Mouse (Mus musculus): ENCODE data around the gene Vsig10.
"Not testable (repeated sequence)": the region's sequence is repeated elsewhere in the genome, so short reads cannot be mapped to it uniquely, and the experiment has no call there.

The Vsig10 gene

GRCm38 (mm10) chr5:117318741-117319629, at the start of gene Vsig10:
Gene Vsig10 (plus strand): TSS chr5:117319083.
- in situ Hi-C loops (cut with MboI, MseI), result loop anchor here (10.0 kb wide), 1 partner anchor 176 kb away; no protein-coding TSS in a partner anchor

DNA sequence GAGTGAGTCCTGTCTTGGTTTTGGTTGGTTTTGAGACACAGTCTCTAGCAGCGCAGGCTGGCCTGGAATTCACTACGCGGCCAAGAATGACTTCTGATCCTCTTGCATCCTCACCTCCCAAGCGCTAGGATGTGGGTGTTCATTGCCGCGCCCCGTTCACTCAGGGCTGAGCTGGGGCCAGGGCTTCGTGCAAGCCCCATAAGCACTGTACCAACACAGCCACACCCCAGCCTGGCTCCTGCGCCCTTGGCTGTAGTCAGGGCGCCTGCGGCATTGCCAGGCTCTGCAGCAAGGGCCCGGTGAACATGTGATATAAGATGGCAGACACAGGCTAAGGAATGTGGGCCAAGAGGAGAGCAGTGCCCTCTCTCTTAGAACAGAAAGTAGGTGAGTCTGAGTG, 49.5 kb upstream of the Vsig10 start:
- in situ Hi-C loops (cut with MboI, MseI), result no loop called here

DNA sequence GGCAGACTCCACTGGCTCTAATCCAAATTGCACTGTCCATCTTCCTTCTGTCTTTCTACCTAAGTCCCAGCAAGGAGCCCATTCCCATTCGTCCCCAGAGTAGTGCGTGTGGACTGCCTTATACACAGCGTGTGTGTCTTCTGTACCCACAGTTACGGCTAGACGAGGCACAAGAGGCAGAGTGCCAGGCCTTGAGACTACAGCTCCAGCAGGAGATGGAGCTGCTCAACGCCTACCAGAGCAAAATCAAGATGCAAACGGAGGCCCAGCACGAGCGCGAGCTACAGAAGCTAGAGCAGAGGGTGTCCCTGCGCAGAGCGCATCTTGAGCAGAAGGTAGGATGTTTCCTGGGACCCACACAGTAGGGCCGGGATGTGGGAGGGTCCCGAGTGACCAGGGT, 46.9 kb upstream of the Vsig10 start:
- in situ Hi-C loops (cut with MboI, MseI), result no loop called here

DNA sequence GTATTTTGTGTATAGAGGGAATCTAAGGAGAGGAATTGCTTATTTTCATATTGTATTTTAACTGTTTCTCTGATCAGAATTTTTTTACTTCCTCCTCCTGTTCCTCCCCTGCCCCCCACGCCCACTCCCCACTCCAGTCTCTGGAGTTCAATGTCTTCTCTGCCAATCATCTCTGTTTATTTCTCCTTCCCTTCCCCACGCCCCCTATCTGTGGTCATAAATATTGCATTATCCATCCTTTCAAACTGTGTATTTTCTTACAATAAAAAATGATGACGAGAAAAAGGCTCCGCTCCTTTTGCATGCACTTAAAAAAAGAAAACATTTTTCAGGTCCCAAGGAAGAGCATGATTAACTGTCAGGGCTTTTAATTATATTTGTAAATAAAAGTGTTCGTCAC, 44.1 kb upstream of the Vsig10 start:
- in situ Hi-C loops (cut with MboI, MseI), result no loop called here

DNA sequence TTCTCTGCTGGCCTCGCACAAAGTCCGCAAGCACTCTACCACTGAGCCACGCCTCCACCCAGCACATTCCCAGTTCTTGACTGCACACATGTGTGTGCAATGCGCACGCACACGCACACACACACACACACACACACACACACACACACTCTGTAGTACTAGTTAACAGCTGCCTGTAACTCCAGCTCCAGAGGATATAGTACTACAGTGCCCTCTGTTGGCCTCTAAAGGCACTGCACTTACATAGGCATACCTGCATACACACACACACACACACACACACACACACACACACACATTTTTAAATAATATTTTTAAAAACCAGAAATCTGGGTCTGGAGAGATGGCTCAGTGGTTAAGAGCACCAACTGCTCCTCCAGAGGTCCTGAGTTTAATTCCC, 41.1 kb upstream of the Vsig10 start:
- in situ Hi-C loops (cut with MboI, MseI), result no loop called here

DNA sequence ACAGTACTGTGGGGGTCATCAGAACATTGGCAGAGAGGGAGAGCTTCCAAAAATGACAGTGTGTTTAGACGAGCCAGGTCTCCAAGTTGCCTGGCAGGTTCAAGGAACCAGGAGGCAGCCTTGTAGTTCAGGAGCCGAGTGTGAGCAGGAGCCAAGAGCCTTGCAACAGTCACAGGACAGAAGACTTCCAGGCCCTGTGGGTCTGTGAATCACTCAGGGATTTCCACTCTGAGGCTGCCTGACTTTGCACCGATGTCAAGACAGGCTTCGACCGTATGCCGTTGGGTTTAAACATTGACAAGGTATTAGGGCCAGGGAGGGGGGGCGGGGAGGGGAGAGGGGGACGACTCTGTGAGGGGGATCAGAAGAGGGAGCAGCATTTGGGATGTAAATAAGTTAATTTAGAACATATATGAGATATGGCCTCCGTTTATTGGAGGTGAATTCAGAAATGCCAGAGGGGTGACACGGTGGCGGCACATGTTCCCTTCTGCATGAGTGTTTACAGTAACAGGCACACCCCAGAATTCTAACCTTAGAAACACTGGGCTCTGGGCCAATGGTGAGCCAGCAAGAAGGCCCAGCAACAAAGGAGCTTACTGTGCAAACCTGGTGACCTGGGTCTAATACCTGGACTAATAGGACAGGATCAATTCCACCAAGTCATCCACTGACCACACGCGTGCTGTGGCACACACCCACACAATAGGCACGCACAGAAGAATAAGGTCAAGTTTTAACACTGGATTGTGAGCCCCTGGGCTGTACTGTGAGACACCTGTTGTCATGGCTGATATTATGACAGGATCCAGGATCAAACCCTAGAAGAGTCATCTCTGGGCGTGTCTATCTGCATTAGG, 39.8 kb upstream of the Vsig10 start:
- in situ Hi-C loops (cut with MboI, MseI), result no loop called here

DNA sequence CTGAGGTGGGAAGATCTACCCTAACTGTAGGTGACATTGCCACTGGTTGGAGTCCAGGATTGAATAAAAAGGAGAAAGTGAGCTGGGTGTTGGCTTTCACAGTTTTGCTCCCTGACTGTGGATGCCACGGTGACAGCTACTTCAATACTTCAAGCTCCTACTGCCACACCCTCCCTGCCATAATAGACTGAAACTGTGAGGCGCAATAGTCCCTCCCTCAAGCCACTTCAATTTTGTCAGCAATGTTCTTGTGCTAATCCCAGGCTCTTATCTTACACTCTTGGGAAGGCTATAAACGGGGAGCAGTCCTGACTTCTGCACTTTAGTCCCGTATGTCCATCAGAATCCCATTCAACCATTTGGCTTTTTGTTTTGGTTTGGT, 39.2 kb upstream of the Vsig10 start:
- in situ Hi-C loops (cut with MboI, MseI), result loop anchor here (10.0 kb wide), 1 partner anchor 155 kb away; the partner anchor contains the start of gene Taok3

DNA sequence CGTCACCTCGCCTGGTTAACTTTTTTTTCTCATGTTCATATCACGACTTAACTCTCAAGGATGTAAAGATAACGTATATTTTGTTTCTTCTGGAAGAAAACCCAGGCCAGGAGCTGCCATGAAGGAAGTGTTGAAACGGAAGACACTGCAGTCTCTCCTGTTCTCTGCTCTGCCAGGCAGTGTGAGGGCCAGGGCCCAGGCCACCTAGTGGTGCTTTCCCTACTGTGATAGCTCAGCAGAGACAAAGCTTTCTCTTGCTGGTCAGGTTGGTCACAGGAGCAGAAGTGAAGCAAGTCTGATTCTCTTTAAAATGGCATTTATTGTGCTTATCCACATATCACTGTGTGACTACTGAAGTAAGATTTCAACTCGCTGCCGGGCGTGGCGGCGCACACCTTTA, 37.3 kb upstream of the Vsig10 start:
- in situ Hi-C loops (cut with MboI, MseI), result loop anchor here (10.0 kb wide), 1 partner anchor 157 kb away; the partner anchor contains the start of gene Taok3

- in situ Hi-C loops (cut with MboI, MseI), result loop anchor here (10.0 kb wide), 1 partner anchor 158 kb away; the partner anchor contains the start of gene Taok3
Observed at GRCm38 (mm10) chr5:117282360-117282759, 36.5 kb upstream of the Vsig10 start.

- in situ Hi-C loops (cut with MboI, MseI), result loop anchor here (10.0 kb wide), 1 partner anchor 159 kb away; the partner anchor contains the start of gene Taok3
Observed at GRCm38 (mm10) chr5:117284029-117284428, 34.9 kb upstream of the Vsig10 start.

DNA sequence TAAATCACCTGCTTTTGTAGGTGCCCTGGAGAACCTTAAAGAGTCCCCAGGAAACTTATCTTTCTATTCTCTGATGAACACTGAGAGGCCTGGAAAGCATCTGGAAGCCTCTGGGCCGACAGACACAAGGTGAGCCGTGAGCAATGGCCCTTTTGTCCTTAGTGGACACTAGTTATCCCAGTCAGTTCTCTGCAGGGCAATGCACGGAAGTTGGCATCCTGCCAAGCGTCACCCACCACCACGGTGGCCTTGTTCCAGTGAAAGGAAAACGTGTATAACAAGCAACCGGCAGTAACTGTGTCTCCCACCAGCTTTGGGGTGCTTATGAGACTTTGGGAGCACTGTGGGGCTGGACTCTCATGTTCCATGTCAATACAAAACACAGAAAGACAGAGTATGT, 34.2 kb upstream of the Vsig10 start:
- in situ Hi-C loops (cut with MboI, MseI), result loop anchor here (10.0 kb wide), 1 partner anchor 160 kb away; the partner anchor contains the start of gene Taok3

- in situ Hi-C loops (cut with MboI, MseI), result loop anchor here (10.0 kb wide), 1 partner anchor 160 kb away; the partner anchor contains the start of gene Taok3
Observed at GRCm38 (mm10) chr5:117285266-117285665, 33.6 kb upstream of the Vsig10 start.

GRCm38 (mm10) chr5:117286286-117286685, 32.6 kb upstream of the Vsig10 start:
- in situ Hi-C loops (cut with MboI, MseI), result loop anchor here (10.0 kb wide), 1 partner anchor 161 kb away; the partner anchor contains the start of gene Taok3

DNA sequence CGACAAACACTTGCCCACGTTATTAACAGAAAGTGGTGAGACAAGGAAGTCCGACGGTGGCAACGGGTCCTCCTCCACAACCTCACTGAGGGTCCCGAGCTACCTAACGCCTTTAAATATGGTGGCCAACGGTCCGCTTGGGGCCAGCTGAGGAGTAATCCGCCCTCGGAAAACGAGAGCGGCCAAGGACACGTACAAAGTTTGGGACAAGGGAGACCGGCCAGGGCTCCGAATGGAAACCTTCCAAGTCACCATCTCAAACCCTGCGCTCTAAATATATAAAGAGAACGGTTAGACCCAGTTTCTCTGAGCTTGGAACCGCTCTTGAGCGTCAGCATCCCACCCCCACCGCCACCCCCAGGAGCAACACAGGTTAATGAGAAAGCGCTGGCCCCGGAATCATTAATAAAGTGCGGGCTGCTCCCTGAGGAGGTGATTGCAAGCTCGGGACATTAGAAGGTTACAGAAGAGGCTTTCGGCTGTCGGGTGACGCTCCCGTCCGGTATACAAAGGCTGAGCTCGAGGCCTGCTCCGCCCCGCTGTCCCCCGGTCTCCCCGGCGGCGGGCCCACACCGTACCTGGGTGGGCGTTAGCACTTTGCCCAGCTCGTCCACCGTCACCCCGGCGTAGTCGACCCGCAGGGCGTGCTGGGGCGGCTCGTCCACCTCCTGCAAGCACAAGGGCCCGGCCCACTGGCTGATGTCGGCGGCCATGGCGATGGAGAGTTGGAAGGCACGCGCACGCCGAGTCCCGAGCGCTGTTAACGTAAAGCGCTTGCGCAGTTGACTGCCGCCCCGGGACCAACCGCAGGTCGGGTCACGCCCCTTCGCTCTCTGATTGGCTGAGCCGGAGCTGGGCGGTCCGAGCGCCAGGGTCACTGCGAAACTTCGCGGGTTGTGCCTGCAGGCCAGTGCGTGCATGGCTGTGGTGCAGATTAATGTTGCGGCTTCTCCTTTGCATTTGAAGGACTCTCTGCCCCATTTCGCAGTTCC, 31.8 kb upstream of the Vsig10 start, which contains the start of gene Pebp1:
TSS of gene Pebp1 (minus strand) at position 795 of the 992 bp plus-strand sequence.
- in situ Hi-C loops (cut with MboI, MseI), result loop anchor here (10.0 kb wide), 1 partner anchor 162 kb away; the partner anchor contains the start of gene Taok3

GRCm38 (mm10) chr5:117289646-117290045, 29.2 kb upstream of the Vsig10 start:
- in situ Hi-C loops (cut with MboI, MseI), result loop anchor here (10.0 kb wide), 1 partner anchor 165 kb away; the partner anchor contains the start of gene Taok3

- in situ Hi-C loops (cut with MboI, MseI), result no loop called here
Observed at GRCm38 (mm10) chr5:117290081-117290480, 28.8 kb upstream of the Vsig10 start.

GRCm38 (mm10) chr5:117291312-117291711, 27.6 kb upstream of the Vsig10 start:
- in situ Hi-C loops (cut with MboI, MseI), result no loop called here

GRCm38 (mm10) chr5:117292547-117292946, 26.3 kb upstream of the Vsig10 start:
- in situ Hi-C loops (cut with MboI, MseI), result no loop called here

DNA sequence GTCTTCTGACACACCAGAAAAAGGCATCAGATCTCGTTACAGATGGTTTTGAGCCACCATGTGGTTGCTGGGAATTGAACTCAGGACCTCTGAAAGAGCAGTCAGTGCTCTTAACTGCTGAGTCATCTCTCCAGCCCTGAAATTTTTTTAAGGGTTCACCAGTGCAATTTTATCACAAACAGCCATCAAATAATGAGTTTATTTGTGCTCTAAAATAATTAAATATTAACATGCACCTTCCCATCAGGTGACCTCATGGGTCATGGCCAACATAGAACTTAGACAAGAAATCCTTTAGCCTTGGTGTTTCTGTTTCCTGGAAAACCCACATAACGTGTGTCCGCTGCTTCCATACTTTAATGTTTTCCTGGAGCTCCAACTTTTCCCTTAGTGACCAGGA, 25.1 kb upstream of the Vsig10 start:
- in situ Hi-C loops (cut with MboI, MseI), result not testable (repeated sequence)

DNA sequence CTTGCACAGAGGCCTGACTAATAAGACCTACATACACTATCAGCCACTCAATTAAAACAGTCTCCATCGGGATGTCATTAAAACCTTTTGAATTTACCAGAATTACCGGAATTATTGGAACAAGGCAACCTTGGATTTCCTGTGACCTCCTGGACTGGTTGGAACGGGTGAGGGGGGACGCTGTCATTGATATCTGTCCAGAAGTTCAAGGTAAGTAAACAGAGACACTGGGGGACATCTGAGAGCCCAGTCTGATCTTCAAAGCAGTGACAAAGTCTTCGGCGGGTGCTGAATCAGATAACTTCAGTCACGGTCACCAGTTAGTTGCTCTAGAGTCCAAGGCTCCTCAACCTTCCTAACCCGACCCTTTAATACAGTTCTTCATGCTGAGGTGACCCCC, 23.9 kb upstream of the Vsig10 start:
- in situ Hi-C loops (cut with MboI, MseI), result no loop called here

Data from T-helper 2 cell (primary cell).